Mouse (Mus musculus) limb, embryonic 10.5 days (tissue): ENCODE data around the gene Mboat1. TPM values are rescaled to one million over a fixed set of nuclear protein-coding genes. Genes with fewer than 3 reads are reported as not detected.
A peak's percentile ranks its signal among the peaks of the same experiment; 100 is the strongest.

Experiments
- DNase-seq: peaks from one replicate; pipeline ENCODE4 v3.0.0-alpha.2; 2017; ENCODE audit warnings: low spot score
- H3K27ac ChIP-seq: fragments of 300-500 bp; sonication (generic); 2 replicates; pipeline ENCODE4 v1.5.1; 2016; ENCODE audit warnings: mild to moderate bottlenecking
- H3K27me3 ChIP-seq: fragments of 300-500 bp; sonication (generic); 2 replicates; pipeline ENCODE4 v1.6.1; 2016; ENCODE audit warnings: low read depth, mild to moderate bottlenecking; ENCODE audit not compliant: poor library complexity, severe bottlenecking
- H3K36me3 ChIP-seq: fragments of 300-500 bp; sonication (generic); 2 replicates; pipeline ENCODE4 v1.6.1; 2016; ENCODE audit warnings: mild to moderate bottlenecking, moderate library complexity
- H3K4me1 ChIP-seq: fragments of 300-500 bp; sonication (generic); 2 replicates; pipeline ENCODE4 v1.6.1; 2016
- H3K4me3 ChIP-seq: fragments of 300-500 bp; sonication (generic); 2 replicates; pipeline ENCODE4 v1.5.1; 2016; ENCODE audit warnings: mild to moderate bottlenecking, moderate library complexity
- H3K9me3 ChIP-seq: fragments of 300-500 bp; sonication (generic); replicated peaks from 2 replicates; pipeline ENCODE4 v1.6.1; 2016; ENCODE audit warnings: mild to moderate bottlenecking
- WGBS: fragments of 180-500 bp; shearing (Covaris S2); methylation state at CpG from one replicate; pipeline ENCODE4 v1.1.7; 2016; 5-methylcytosine and 5-hydroxymethylcytosine counted together
- polyA plus RNA-seq: library from polyadenylated mRNA; unstranded; fragments of >200 nt; fragmentation: Nextera tagmentation; extraction: Ambion mirVana; gene quantifications from 2 replicates; pipeline ENCODE4 v1.2.1, GENCODE M21; 2016

Mboat1 gene
- polyA plus RNA-seq, 1 experiment from 2014 or later, result 4.3 TPM

- Histone ChIP-seq H3K27ac (no peak overlapping the region), H3K4me1 (no peaks in the 10 kb centered on the region), H3K36me3 (no peaks in the 10 kb centered on the region), H3K9me3 (no peaks in the 10 kb centered on the region), H3K27me3 (no peaks in the 10 kb centered on the region), H3K4me3 (no peak overlapping the region)
- no peak for DNase-seq
- WGBS, result 91% methylated on average over 3 of the region's 3 CpGs
Measured at GRCm38 (mm10) chr13:30194834-30195233, 58.5 kb downstream of the Mboat1 start.

GRCm38 (mm10) chr13:30196661-30197060 is 60.4 kb downstream of the Mboat1 start:
- Histone ChIP-seq H3K27me3 (no peaks in the 10 kb centered on the region), H3K9me3 (no peaks in the 10 kb centered on the region), H3K4me3 (no peak overlapping the region), H3K36me3 (no peaks in the 10 kb centered on the region), H3K4me1 (no peaks in the 10 kb centered on the region), H3K27ac (no peak overlapping the region)
- no peak for DNase-seq
- 91% methylated on average over 8 of the region's 8 CpGs for WGBS

GRCm38 (mm10) chr13:30198101-30198570 is 61.8 kb downstream of the Mboat1 start:
- no peak for DNase-seq
- no peaks in the 10 kb centered on the region for H3K4me1 ChIP-seq
- no peaks in the 10 kb centered on the region for H3K9me3 ChIP-seq
- no peak overlapping the region for H3K27ac ChIP-seq
- H3K36me3 ChIP-seq, result no peaks in the 10 kb centered on the region
- no peak overlapping the region for H3K4me3 ChIP-seq
- no peaks in the 10 kb centered on the region for H3K27me3 ChIP-seq
- 91% methylated on average over 9 of the region's 9 CpGs for WGBS

GRCm38 (mm10) chr13:30199821-30200220 is 63.5 kb downstream of the Mboat1 start:
- DNase-seq, result no peak
- H3K9me3 ChIP-seq, result no peaks in the 10 kb centered on the region
- WGBS, result 88% methylated on average over 4 of the region's 4 CpGs
- H3K36me3 ChIP-seq, result no peaks in the 10 kb centered on the region
- H3K4me1 ChIP-seq, result no peaks in the 10 kb centered on the region
- H3K27me3 ChIP-seq, result no peaks in the 10 kb centered on the region
- no peak overlapping the region for H3K27ac ChIP-seq
- no peak overlapping the region for H3K4me3 ChIP-seq

- no peak overlapping the region for H3K27ac ChIP-seq
- DNase-seq, result no peak
- no peaks in the 10 kb centered on the region for H3K4me1 ChIP-seq
- no peaks in the 10 kb centered on the region for H3K27me3 ChIP-seq
- no peaks in the 10 kb centered on the region for H3K36me3 ChIP-seq
- H3K9me3 ChIP-seq, result no peaks in the 10 kb centered on the region
- WGBS, result 94% methylated on average over 2 of the region's 2 CpGs
- no peak overlapping the region for H3K4me3 ChIP-seq
Measured at GRCm38 (mm10) chr13:30200737-30201136, 64.4 kb downstream of the Mboat1 start.

GRCm38 (mm10) chr13:30203018-30203417 is 66.7 kb downstream of the Mboat1 start:
- no peaks in the 10 kb centered on the region for H3K27me3 ChIP-seq
- no peaks in the 10 kb centered on the region for H3K4me1 ChIP-seq
- DNase-seq, result no peak
- H3K4me3 ChIP-seq, result no peak overlapping the region
- 91% methylated on average over 2 of the region's 2 CpGs for WGBS
- H3K9me3 ChIP-seq, result no peaks in the 10 kb centered on the region
- H3K36me3 ChIP-seq, result no peaks in the 10 kb centered on the region
- H3K27ac ChIP-seq, result no peak overlapping the region

GRCm38 (mm10) chr13:30208176-30208575 is 71.9 kb downstream of the Mboat1 start:
- no peak for DNase-seq
- H3K27me3 ChIP-seq, result no peaks in the 10 kb centered on the region
- no peaks in the 10 kb centered on the region for H3K4me1 ChIP-seq
- H3K36me3 ChIP-seq, result no peaks in the 10 kb centered on the region
- H3K27ac ChIP-seq, result no peak overlapping the region
- H3K9me3 ChIP-seq, result no peaks in the 10 kb centered on the region
- H3K4me3 ChIP-seq, result no peak overlapping the region
- 89% methylated on average over 1 of the region's 1 CpGs for whole genome bisulfite sequencing

- no peak overlapping the region for H3K27ac ChIP-seq
- DNase-seq, result no peak
- H3K27me3 ChIP-seq, result no peaks in the 10 kb centered on the region
- no peaks in the 10 kb centered on the region for H3K4me1 ChIP-seq
- 89% methylated on average over 9 of the region's 9 CpGs for WGBS
- H3K36me3 ChIP-seq, result no peaks in the 10 kb centered on the region
- no peak overlapping the region for H3K4me3 ChIP-seq
- H3K9me3 ChIP-seq, result no peaks in the 10 kb centered on the region
Measured at GRCm38 (mm10) chr13:30213276-30213675, 77.0 kb downstream of the Mboat1 start.

- Histone ChIP-seq H3K36me3 (no peaks in the 10 kb centered on the region), H3K27me3 (no peaks in the 10 kb centered on the region), H3K4me3 (no peak overlapping the region), H3K27ac (no peak overlapping the region), H3K4me1 (peaks cover 26% of the 10 kb centered on the region), H3K9me3 (no peaks in the 10 kb centered on the region)
- no peak for DNase-seq
- WGBS, result 77% methylated on average over 12 of the region's 12 CpGs
Measured at GRCm38 (mm10) chr13:30217588-30218371, 81.5 kb downstream of the Mboat1 start.

- no peak overlapping the region for H3K27ac ChIP-seq
- H3K4me1 ChIP-seq, result peaks cover 26% of the 10 kb centered on the region
- no peaks in the 10 kb centered on the region for H3K36me3 ChIP-seq
- no peak for DNase-seq
- no peak overlapping the region for H3K4me3 ChIP-seq
- no peaks in the 10 kb centered on the region for H3K9me3 ChIP-seq
- 82% methylated on average over 7 of the region's 7 CpGs for WGBS
- H3K27me3 ChIP-seq, result no peaks in the 10 kb centered on the region
Measured at GRCm38 (mm10) chr13:30219597-30219996, 83.3 kb downstream of the Mboat1 start.

GRCm38 (mm10) chr13:30221316-30221715 is 85.0 kb downstream of the Mboat1 start:
- 0 out of 2 replicates have a peak overlapping the region, but pooled peaks have one; percentile 8 for H3K4me3 ChIP-seq
- peak overlapping the region; percentile 53; the same call in 1 of the 2 replicates for H3K27ac ChIP-seq
- no peaks in the 10 kb centered on the region for H3K9me3 ChIP-seq
- peak; percentile 32 for DNase-seq
- peaks cover 26% of the 10 kb centered on the region for H3K4me1 ChIP-seq
- no peaks in the 10 kb centered on the region for H3K27me3 ChIP-seq
- no peaks in the 10 kb centered on the region for H3K36me3 ChIP-seq
- 29% methylated on average over 3 of the region's 3 CpGs for WGBS

GRCm38 (mm10) chr13:30224114-30224513 is 87.8 kb downstream of the Mboat1 start:
- no peak overlapping the region for H3K4me3 ChIP-seq
- no peaks in the 10 kb centered on the region for H3K27me3 ChIP-seq
- H3K9me3 ChIP-seq, result no peaks in the 10 kb centered on the region
- H3K4me1 ChIP-seq, result peaks cover 33% of the 10 kb centered on the region
- DNase-seq, result no peak
- H3K36me3 ChIP-seq, result no peaks in the 10 kb centered on the region
- H3K27ac ChIP-seq, result no peak overlapping the region
- 91% methylated on average over 10 of the region's 10 CpGs for WGBS

- no peaks in the 10 kb centered on the region for H3K27me3 ChIP-seq
- 96% methylated on average over 6 of the region's 6 CpGs for WGBS
- no peaks in the 10 kb centered on the region for H3K9me3 ChIP-seq
- no peak for DNase-seq
- peaks cover 31% of the 10 kb centered on the region for H3K4me1 ChIP-seq
- no peaks in the 10 kb centered on the region for H3K36me3 ChIP-seq
- no peak overlapping the region for H3K27ac ChIP-seq
- H3K4me3 ChIP-seq, result no peak overlapping the region
Measured at GRCm38 (mm10) chr13:30224659-30225058, 88.4 kb downstream of the Mboat1 start.
